Mouse (Mus musculus) ovary, postnatal 36 days (tissue): ENCODE results near the gene Ydjc.

Experiments used
- DNase-seq: peaks from one replicate; pipeline ENCODE4 v3.0.0; 2022; ENCODE audit warnings: low spot score, mixed read lengths

Ydjc gene

GRCm38 (mm10) chr16:17144339-17144738, at the start of gene Ydjc:
TSS of gene Ydjc (plus strand) at chr16:17144621.
- DNase-seq: no peak

- no peak for DNase-seq
Measured at GRCm38 (mm10) chr16:17096938-17097337, 47.5 kb upstream of the Ydjc start.

GRCm38 (mm10) chr16:17102630-17103220, 41.7 kb upstream of the Ydjc start:
- DNase-seq: no peak

GRCm38 (mm10) chr16:17104600-17104999, 39.8 kb upstream of the Ydjc start:
- no peak for DNase-seq

- DNase-seq: peak; percentile 54
Measured at GRCm38 (mm10) chr16:17110771-17111743, 33.4 kb upstream of the Ydjc start, which contains the start of gene Ppil2. TSS of gene Ppil2 (minus strand) at chr16:17111257.

GRCm38 (mm10) chr16:17117309-17117799, 27.1 kb upstream of the Ydjc start:
- no peak for DNase-seq

GRCm38 (mm10) chr16:17121569-17121968, 22.9 kb upstream of the Ydjc start:
- DNase-seq: no peak

- DNase-seq: no peak
Measured at GRCm38 (mm10) chr16:17124119-17124870, 20.1 kb upstream of the Ydjc start.

- DNase-seq: peak; percentile 78
Measured at GRCm38 (mm10) chr16:17124871-17125520, 19.4 kb upstream of the Ydjc start, which contains the start of gene 2610318N02Rik. TSS of gene 2610318N02Rik (minus strand) at chr16:17125167.

- DNase-seq: no peak
Measured at GRCm38 (mm10) chr16:17127292-17127691, 17.1 kb upstream of the Ydjc start.

GRCm38 (mm10) chr16:17131191-17132088, 13.0 kb upstream of the Ydjc start:
- DNase-seq: peak; percentile 24

- DNase-seq: peak; percentile 97
Measured at GRCm38 (mm10) chr16:17132089-17132905, 12.1 kb upstream of the Ydjc start, which contains the start of gene Sdf2l1. TSS of gene Sdf2l1 (minus strand) at chr16:17132383.

- no peak for DNase-seq
Measured at GRCm38 (mm10) chr16:17132906-17133200, 11.6 kb upstream of the Ydjc start.

- no peak for DNase-seq
Measured at GRCm38 (mm10) chr16:17137355-17137754, 7.1 kb upstream of the Ydjc start.

GRCm38 (mm10) chr16:17146772-17147235, 2.4 kb downstream of the Ydjc start, which contains the start of gene Ccdc116:
TSS of gene Ccdc116 (minus strand) at chr16:17147229.
- DNase-seq: peak; percentile 79

GRCm38 (mm10) chr16:17147391-17147929, 3.0 kb downstream of the Ydjc start:
- DNase-seq: no peak

- DNase-seq: peak; percentile 37
Measured at GRCm38 (mm10) chr16:17148084-17148483, 3.7 kb downstream of the Ydjc start.

GRCm38 (mm10) chr16:17150520-17151258, 6.3 kb downstream of the Ydjc start:
- no peak for DNase-seq
